Mouse (Mus musculus): ENCODE data around the gene Mcm8. TPM values are rescaled to one million over a fixed set of nuclear protein-coding genes. Genes with fewer than 3 reads are reported as not detected.

The Mcm8 gene
- total and polyA plus RNA-seq, 3 experiments = 21.9 to 25.1 TPM; not detected in 1

- TF ChIP-seq NELFE (IDR thresholded peaks at IDR 0.05; ENCODE audit: low read depth, low read length) (no peak), GABPA (IDR thresholded peaks at IDR 0.05; ENCODE audit: low read depth, low read length) (no peak), BHLHE40 (IDR thresholded peaks at IDR 0.05; ENCODE audit: borderline replicate concordance, low read depth, low read length) (no peak), MXI1 (IDR thresholded peaks at IDR 0.05; ENCODE audit: low read depth, low read length) (no peak), HCFC1 (IDR thresholded peaks at IDR 0.05; ENCODE audit: low read depth, low read length) (no peak), GATA1 (IDR thresholded peaks at IDR 0.05; ENCODE audit: low read depth, low read length) (no peak), TCF12 (IDR thresholded peaks at IDR 0.05; ENCODE audit: low read depth, low read length) (no peak), NRF1 (IDR thresholded peaks at IDR 0.05; ENCODE audit: insufficient read depth, low read depth, low read length, poor library complexity, severe bottlenecking) (no peak), SMC3 (IDR thresholded peaks at IDR 0.05; ENCODE audit: low read depth, low read length) (no peak)
- Histone ChIP-seq H3K4me3 (ENCODE audit: control insufficient read depth in 1 of 2, insufficient read depth in 1 of 2, low read depth in 2 of 2, low read length in 2 of 2) (no peak overlapping the region), H3K36me3 (ENCODE audit: control insufficient read depth in 1 of 2, insufficient read depth in 2 of 2, low read length in 2 of 2) (no peaks in the 10 kb centered on the region), H3K9ac (ENCODE audit: control insufficient read depth, low read depth, low read length, poor library complexity, severe bottlenecking) (no peak overlapping the region), H3K27me3 (ENCODE audit: control insufficient read depth in 1 of 2, insufficient read depth in 2 of 2, low read length in 2 of 2) (no peaks in the 10 kb centered on the region), H3K9me3 (replicated peaks; ENCODE audit: insufficient read depth, low read length) (no peaks in the 10 kb centered on the region), H3K4me1 (ENCODE audit: control insufficient read depth in 1 of 2, insufficient read depth in 2 of 2, low read length in 2 of 2) (no peaks in the 10 kb centered on the region), H3K27ac (ENCODE audit: control insufficient read depth, low read depth, low read length) (no peak overlapping the region), H3K79me2 (ENCODE audit: control insufficient read depth, insufficient read depth, low read length, poor library complexity) (no peaks in the 10 kb centered on the region)
- no peak for DNase-seq (ENCODE audit: low read depth, low spot score)
Measured at GRCm38 (mm10) chr2:132885312-132885711, 69.4 kb downstream of the Mcm8 start.

Other genes starting within 250 kb of the Mcm8 start
- 2.9 and 3.1 TPM in 2 replicates for gene Gpcpd1, start 228.4 kb upstream of the Mcm8 start, total RNA-seq (2012; rRNA removed)
- 1 to 10 TPM in 1 of 2 experiments, not detected in 1; 4.5 TPM for gene Gpcpd1, start 228.4 kb upstream of the Mcm8 start, polyA plus RNA-seq (2012; ENCODE audit: insufficient read depth in 1 of 2, insufficient read length in 2 of 2, low read depth in 1 of 2, low replicate concordance in 2 of 2, missing spikeins in 1 of 2)
- 5.9 and 8.8 TPM in 2 replicates for gene Shld1, start 129.2 kb upstream of the Mcm8 start, total RNA-seq (2012; rRNA removed)
- 1 to 10 TPM in 1 of 2 experiments, not detected in 1; 8.0 TPM for gene Shld1, start 129.2 kb upstream of the Mcm8 start, polyA plus RNA-seq (2012; ENCODE audit: insufficient read depth in 1 of 2, insufficient read length in 2 of 2, low read depth in 1 of 2, low replicate concordance in 2 of 2, missing spikeins in 1 of 2)
- not detected in 2 replicates for gene Chgb, start 34.9 kb upstream of the Mcm8 start, total RNA-seq (2012; rRNA removed)
- under 1 TPM in 1 of 2 experiments, not detected in 1; 0.06 TPM for gene Chgb, start 34.9 kb upstream of the Mcm8 start, polyA plus RNA-seq (2012; ENCODE audit: insufficient read depth in 1 of 2, insufficient read length in 2 of 2, low read depth in 1 of 2, low replicate concordance in 2 of 2, missing spikeins in 1 of 2)
- 60.1 and 64.1 TPM in 2 replicates for gene Trmt6, start 86 bp upstream of the Mcm8 start, total RNA-seq (2012; rRNA removed)
- gene Trmt6, start 86 bp upstream of the Mcm8 start, polyA plus RNA-seq (2012; ENCODE audit: insufficient read depth in 1 of 2, insufficient read length in 2 of 2, low read depth in 1 of 2, low replicate concordance in 2 of 2, missing spikeins in 1 of 2) = 10 to 100 TPM in 1 of 2 experiments, not detected in 1; 53.6 TPM
- gene Crls1, start 30.5 kb downstream of the Mcm8 start, total RNA-seq (2012; rRNA removed) = 46.2 and 48.4 TPM in 2 replicates
- gene Crls1, start 30.5 kb downstream of the Mcm8 start, polyA plus RNA-seq (2012; ENCODE audit: insufficient read depth in 1 of 2, insufficient read length in 2 of 2, low read depth in 1 of 2, low replicate concordance in 2 of 2, missing spikeins in 1 of 2) = 100 to 1,000 TPM in 1 of 2 experiments, 10 to 100 TPM in 1; 51.8 to 194 TPM
- gene Lrrn4, start 64.8 kb downstream of the Mcm8 start, total RNA-seq (2012; rRNA removed) = not detected in 2 replicates
- not detected for gene Lrrn4, start 64.8 kb downstream of the Mcm8 start, polyA plus RNA-seq (2012; ENCODE audit: insufficient read depth in 1 of 2, insufficient read length in 2 of 2, low read depth in 1 of 2, low replicate concordance in 2 of 2, missing spikeins in 1 of 2)
- not detected in 2 replicates for gene Fermt1, start 129.8 kb downstream of the Mcm8 start, total RNA-seq (2012; rRNA removed)
- gene Fermt1, start 129.8 kb downstream of the Mcm8 start, polyA plus RNA-seq (2012; ENCODE audit: insufficient read depth in 1 of 2, insufficient read length in 2 of 2, low read depth in 1 of 2, low replicate concordance in 2 of 2, missing spikeins in 1 of 2) = not detected